Mouse (Mus musculus) left cerebral cortex, adult 6 months (tissue): Measurements from ENCODE around the gene Slc7a7. TPM values are rescaled to one million over a fixed set of nuclear protein-coding genes. Genes with fewer than 3 reads are reported as not detected.

ENCODE experiments used
- long read RNA-seq, 2 experiments: library from polyadenylated mRNA; unstranded; transcript quantifications; one replicate each; pipeline ENCODE4 v2.0.0; 2019 to 2020
- polyA plus RNA-seq: library from polyadenylated mRNA; unstranded; fragments of <200 nt; fragmentation: Nextera tagmentation; gene quantifications from 2 replicates; pipeline ENCODE4 v1.2.3, GENCODE M21; 2021

Slc7a7 gene
- polyA plus RNA-seq = 1.0 and 2.1 TPM in 2 replicates
- long read RNA-seq, experiment 1, partial matches to known transcripts = 1 of 6 reads
- long read RNA-seq, experiment 1, other reads (novel, unspliced or antisense) = 2 of 6 reads
- long read RNA-seq, experiment 2, partial matches to known transcripts = 0 of 2 reads
- long read RNA-seq, experiment 2, other reads (novel, unspliced or antisense) = 0 of 2 reads

GRCm38 (mm10) chr14:54417623-54418081 lies at the start of gene Slc7a7:
Gene Slc7a7, minus strand, starts transcription at chr14:54417780.

GRCm38 (mm10) chr14:54463959-54464292 lies 46.3 kb upstream of the Slc7a7 start, which contains the start of gene Lrp10:
Gene Lrp10, plus strand, starts transcription at chr14:54464137.

GRCm38 (mm10) chr14:54431334-54432077 lies 13.9 kb upstream of the Slc7a7 start, which contains the start of gene Mmp14:
Gene Mmp14, plus strand, starts transcription at chr14:54431612.

GRCm38 (mm10) chr14:54426689-54427398 lies 9.3 kb upstream of the Slc7a7 start, which contains the start of gene Mrpl52:
Gene Mrpl52, plus strand, starts transcription at chr14:54426909.

GRCm38 (mm10) chr14:54360577-54361340 lies 56.8 kb downstream of the Slc7a7 start, which contains the start of gene Oxa1l:
Gene Oxa1l, plus strand, starts transcription at chr14:54360834.

Other genes starting within 250 kb of the Slc7a7 start
- gene Dad1, start 163.7 kb downstream of the Slc7a7 start, polyA plus RNA-seq = 388 and 425 TPM in 2 replicates
- gene Abhd4, start 163.6 kb downstream of the Slc7a7 start, polyA plus RNA-seq = 72.4 and 90.2 TPM in 2 replicates
- not detected in 2 replicates for gene Olfr49, start 132.8 kb downstream of the Slc7a7 start, polyA plus RNA-seq
- 36.9 and 48.4 TPM in 2 replicates for gene Oxa1l, start 56.9 kb downstream of the Slc7a7 start, polyA plus RNA-seq
- gene Mrpl52, start 9.1 kb upstream of the Slc7a7 start, polyA plus RNA-seq = 395 and 463 TPM in 2 replicates
- 2.3 and 6.2 TPM in 2 replicates for gene Mmp14, start 13.8 kb upstream of the Slc7a7 start, polyA plus RNA-seq
- 7.2 and 18.6 TPM in 2 replicates for gene Lrp10, start 46.4 kb upstream of the Slc7a7 start, polyA plus RNA-seq
- 8.8 and 13.8 TPM in 2 replicates for gene Rem2, start 58.3 kb upstream of the Slc7a7 start, polyA plus RNA-seq
- 32.7 and 35.9 TPM in 2 replicates for gene Prmt5, start 99.7 kb upstream of the Slc7a7 start, polyA plus RNA-seq
- gene Haus4, start 136.8 kb upstream of the Slc7a7 start, polyA plus RNA-seq = 3.4 and 4.0 TPM in 2 replicates
- 0.34 and 0.49 TPM in 2 replicates for gene Ajuba, start 159.8 kb upstream of the Slc7a7 start, polyA plus RNA-seq
- 1.6 and 3.0 TPM in 2 replicates for gene 4931414P19Rik, start 188.2 kb upstream of the Slc7a7 start, polyA plus RNA-seq
- 598 and 663 TPM in 2 replicates for gene Psmb5, start 200.2 kb upstream of the Slc7a7 start, polyA plus RNA-seq
- gene Psmb11, start 203.7 kb upstream of the Slc7a7 start, polyA plus RNA-seq = 0.05 and 0.11 TPM in 2 replicates
- not detected in 2 replicates for gene Gm17606, start 223.2 kb upstream of the Slc7a7 start, polyA plus RNA-seq
- gene Cdh24, start 223.6 kb upstream of the Slc7a7 start, polyA plus RNA-seq = 0.64 and 0.83 TPM in 2 replicates